22 mouse cellular contexts compared by ENCODE assay signal in the genomic region with DNA sequence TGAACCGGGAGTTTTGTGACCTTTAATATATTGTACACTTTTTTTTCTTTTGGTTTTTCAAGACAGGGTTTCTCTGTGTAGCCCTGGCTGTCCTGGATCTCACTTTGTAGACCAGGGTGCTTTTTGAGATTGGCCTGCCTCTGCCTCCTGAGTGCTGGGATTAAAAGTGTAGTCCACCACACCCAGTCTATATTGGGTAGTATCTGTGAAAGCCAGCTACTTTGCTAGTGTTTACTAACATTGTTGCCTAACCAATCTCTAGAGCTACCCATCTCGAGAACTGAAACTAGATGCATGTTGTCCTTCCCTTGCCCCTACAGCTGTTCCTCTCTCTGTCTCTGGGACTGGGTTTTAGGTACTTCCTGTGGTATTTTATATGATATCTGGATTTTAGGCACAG. TPM values are rescaled to one million over a fixed set of nuclear protein-coding genes. Genes with fewer than 3 reads are reported as not detected.
DNase-seq lines count a peak whose midpoint lies in the region; ATAC-seq and TF ChIP-seq lines count a peak whose summit lies in the region.
"Had no signal": no experiment of that assay in that cellular context is flagged by ENCODE, and none has a peak within 500 bp of the region (broad histone marks: within the 10 kb centered on the region; RNA-seq: fewer than 3 reads in every experiment).

No protein-coding gene starts in this region.

- ATAC-seq in liver, embryonic 13.5 days (ENCODE audit: low read depth): peak; percentile 53
- peak; percentile 55 for ATAC-seq in liver, embryonic 16.5 days (ENCODE audit: low read depth)
- ATAC-seq in hindbrain, embryonic 14.5 days (ENCODE audit: low FRiP score): no peak
- ATAC-seq: activated CD4-positive, CD25-positive, alpha-beta regulatory T cell, adult 4 months; forebrain, embryonic 13.5 days; forebrain, embryonic 16.5 days; hindbrain, embryonic 16.5 days; inflammation-experienced regulatory T-cells, adult 6 months; intestine, embryonic 16.5 days had no signal

- H3K27me3 ChIP-seq in erythroblast, embryonic 14.5 days (ENCODE audit: control insufficient read depth): peaks cover 4% of the 10 kb centered on the region; the same call in 1 of the 2 replicates
- H3K27me3 ChIP-seq in liver, embryonic 13.5 days: peaks cover 5% of the 10 kb centered on the region; the same call in 1 of the 2 replicates
- H3K27me3 ChIP-seq in liver, embryonic 16.5 days (ENCODE audit: control insufficient read depth, insufficient read depth, low read depth, low read length): peaks cover 9% of the 10 kb centered on the region
- peaks cover 31% of the 10 kb centered on the region for H3K27me3 ChIP-seq in forebrain, embryonic 10.5 days (ENCODE audit: poor library complexity, severe bottlenecking)
- H3K27me3 ChIP-seq in hindbrain, embryonic 14.5 days (ENCODE audit: control insufficient read depth, insufficient read depth, low read length): peaks cover 23% of the 10 kb centered on the region

- no peaks in the 10 kb centered on the region for H3K9me3 ChIP-seq in erythroblast, embryonic 14.5 days (ENCODE audit: control insufficient read depth, low read length)
- H3K9me3 ChIP-seq in liver, embryonic 13.5 days (replicated peaks): no peaks in the 10 kb centered on the region
- no peaks in the 10 kb centered on the region for H3K9me3 ChIP-seq in liver, embryonic 16.5 days (replicated peaks; ENCODE audit: control insufficient read depth, low read length)
- H3K9me3 ChIP-seq in forebrain, embryonic 10.5 days: no peaks in the 10 kb centered on the region
- H3K9me3 ChIP-seq in hindbrain, embryonic 14.5 days (ENCODE audit: control insufficient read depth, low read length): no peaks in the 10 kb centered on the region
- H3K9me3 ChIP-seq: embryonic facial prominence, embryonic 13.5 days; forebrain, embryonic 13.5 days; hindbrain, embryonic 12.5 days had no signal

- H3K4me2 ChIP-seq in liver, embryonic 13.5 days: peak overlapping the region; percentile 62
- peak overlapping the region; percentile 64; the same call in 1 of the 2 replicates for H3K4me2 ChIP-seq in liver, embryonic 16.5 days (ENCODE audit: low read depth, low read length)
- H3K4me2 ChIP-seq in hindbrain, embryonic 14.5 days (replicated peaks): no peak overlapping the region
- H3K4me2 ChIP-seq: embryonic facial prominence, embryonic 13.5 days; forebrain, embryonic 13.5 days; heart, embryonic 11.5 days; hindbrain, embryonic 12.5 days had no signal

- WGBS in liver, embryonic 13.5 days (ENCODE audit: insufficient replicate concordance): 64% methylated on average over 2 of the region's 2 CpGs
- WGBS in liver, embryonic 16.5 days (ENCODE audit: insufficient replicate concordance): 60% methylated on average over 2 of the region's 2 CpGs
- WGBS in forebrain, embryonic 10.5 days: 81% methylated on average over 2 of the region's 2 CpGs
- WGBS in hindbrain, embryonic 14.5 days: 88% methylated on average over 2 of the region's 2 CpGs

- peak overlapping the region; percentile 95 for H3K4me3 ChIP-seq in erythroblast, embryonic 14.5 days (replicated peaks)
- peak overlapping the region; percentile 41 for H3K4me3 ChIP-seq in liver, embryonic 13.5 days (replicated peaks)
- H3K4me3 ChIP-seq in liver, embryonic 16.5 days (ENCODE audit: low read depth, low read length): 0 out of 2 replicates have a peak overlapping the region, but pooled peaks have one; percentile 1
- H3K4me3 ChIP-seq in layer of hippocampus, adult 2 months: no peak overlapping the region
- H3K4me3 ChIP-seq in forebrain, embryonic 10.5 days: no peak overlapping the region
- H3K4me3 ChIP-seq in hindbrain, embryonic 14.5 days (replicated peaks; ENCODE audit: low read length): no peak overlapping the region
- H3K4me3 ChIP-seq: embryonic facial prominence, embryonic 13.5 days; forebrain, embryonic 13.5 days; hindbrain, embryonic 12.5 days had no signal

- H3K27ac ChIP-seq in liver, embryonic 13.5 days: peak overlapping the region; percentile 79
- peak overlapping the region; percentile 78 for H3K27ac ChIP-seq in liver, embryonic 16.5 days (ENCODE audit: low read length)
- H3K27ac ChIP-seq in layer of hippocampus, adult 2 months: no peak overlapping the region
- no peak overlapping the region for H3K27ac ChIP-seq in forebrain, embryonic 10.5 days
- H3K27ac ChIP-seq in hindbrain, embryonic 14.5 days: no peak overlapping the region
- H3K27ac ChIP-seq: embryonic facial prominence, embryonic 13.5 days; forebrain, embryonic 13.5 days; hindbrain, embryonic 12.5 days had no signal

- H3K36me3 ChIP-seq in erythroblast, embryonic 14.5 days (ENCODE audit: control insufficient read depth): peaks cover 66% of the 10 kb centered on the region
- peaks cover 21% of the 10 kb centered on the region for H3K36me3 ChIP-seq in liver, embryonic 13.5 days
- H3K36me3 ChIP-seq in liver, embryonic 16.5 days (ENCODE audit: control insufficient read depth, insufficient read depth): no peaks in the 10 kb centered on the region
- H3K36me3 ChIP-seq in forebrain, embryonic 10.5 days (replicated peaks): no peaks in the 10 kb centered on the region
- H3K36me3 ChIP-seq in hindbrain, embryonic 14.5 days (replicated peaks; ENCODE audit: control insufficient read depth, insufficient read depth): no peaks in the 10 kb centered on the region
- H3K36me3 ChIP-seq: embryonic facial prominence, embryonic 13.5 days; hindbrain, embryonic 12.5 days had no signal

- no peak for TF ChIP-seq CTCF in layer of hippocampus, adult 2 months (conservative IDR thresholded peaks at IDR 0.05)

- peak; percentile 13 for DNase-seq in cerebellum, adult 9-10 months
- no peak for DNase-seq in cerebellum, adult 11-12 months
- no peak for DNase-seq in liver, embryonic 13.5 days
- no peak for DNase-seq in layer of hippocampus, adult 2 months (ENCODE audit: low spot score in 2 of 2)
- DNase-seq in forebrain, embryonic 10.5 days (ENCODE audit: extremely low spot score, low spot score): no peak
- DNase-seq in hindbrain, embryonic 14.5 days (ENCODE audit: low spot score): no peak
- DNase-seq: adrenal gland, postnatal 10 days; cerebellum, adult 18-20 months; cerebellum, postnatal 25 days; gastrocnemius, postnatal 10 days; gastrocnemius, postnatal 36 days had no signal

- H3K9ac ChIP-seq in liver, embryonic 13.5 days: peak overlapping the region; percentile 63; the same call in 1 of the 2 replicates
- H3K9ac ChIP-seq in liver, embryonic 16.5 days (ENCODE audit: low read depth, low read length): no peak overlapping the region
- no peak overlapping the region for H3K9ac ChIP-seq in hindbrain, embryonic 14.5 days
- H3K9ac ChIP-seq: embryonic facial prominence, embryonic 13.5 days; forebrain, embryonic 13.5 days; hindbrain, embryonic 12.5 days had no signal

- H3K4me1 ChIP-seq in erythroblast, embryonic 14.5 days (ENCODE audit: control insufficient read depth): peaks cover 83% of the 10 kb centered on the region
- peaks cover 72% of the 10 kb centered on the region for H3K4me1 ChIP-seq in liver, embryonic 13.5 days (replicated peaks)
- H3K4me1 ChIP-seq in liver, embryonic 16.5 days (ENCODE audit: control insufficient read depth, low read depth, low read length): peaks cover 34% of the 10 kb centered on the region
- H3K4me1 ChIP-seq in forebrain, embryonic 10.5 days: peaks cover 11% of the 10 kb centered on the region
- H3K4me1 ChIP-seq in hindbrain, embryonic 14.5 days (replicated peaks; ENCODE audit: control insufficient read depth, insufficient read depth, low read length): 0 out of 2 replicates have a peak, but pooled peaks cover 3% of the 10 kb centered on the region
- H3K4me1 ChIP-seq: embryonic facial prominence, embryonic 13.5 days; forebrain, embryonic 13.5 days had no signal

RNA-seq across cellular contexts. Expression of a gene that starts 3.5 kb away (rescaled TPM):
- 12.5 and 15.5 TPM in 2 replicates for polyA plus RNA-seq in erythroblast, embryonic 14.5 days (2012)
- 41.3 and 45.5 TPM in 2 replicates for polyA plus RNA-seq in liver, embryonic 13.5 days (2015; fragmentation: Nextera tagmentation; extraction: Ambion mirVana)
- polyA plus RNA-seq in liver, embryonic 16.5 days (2015; fragmentation: Nextera tagmentation; extraction: Ambion mirVana): 58.6 and 58.9 TPM in 2 replicates
- total RNA-seq in layer of hippocampus, adult 2 months (2021): 10 to 100 TPM; 85.8 to 91.6 TPM
- polyA plus RNA-seq in forebrain, embryonic 10.5 days (2016; fragmentation: Nextera tagmentation; extraction: Ambion mirVana): 10.4 and 12.0 TPM in 2 replicates
- polyA plus RNA-seq in hindbrain, embryonic 14.5 days (2014; fragmentation: Nextera tagmentation; extraction: Ambion mirVana): 11.5 TPM in 2 replicates

RNA-seq across cellular contexts. Expression of a gene that starts 30.0 kb away (rescaled TPM):
- polyA plus RNA-seq in erythroblast, embryonic 14.5 days (2012): 0.90 and 1.1 TPM in 2 replicates
- polyA plus RNA-seq in liver, embryonic 13.5 days (2015; fragmentation: Nextera tagmentation; extraction: Ambion mirVana): 8.1 and 9.4 TPM in 2 replicates
- polyA plus RNA-seq in liver, embryonic 16.5 days (2015; fragmentation: Nextera tagmentation; extraction: Ambion mirVana): 7.3 and 7.7 TPM in 2 replicates
- total RNA-seq in layer of hippocampus, adult 2 months (2021): 10 to 100 TPM; 32.7 to 37.0 TPM
- 14.7 and 15.7 TPM in 2 replicates for polyA plus RNA-seq in forebrain, embryonic 10.5 days (2016; fragmentation: Nextera tagmentation; extraction: Ambion mirVana)
- polyA plus RNA-seq in hindbrain, embryonic 14.5 days (2014; fragmentation: Nextera tagmentation; extraction: Ambion mirVana): 14.2 and 14.4 TPM in 2 replicates

Comparison
In these comparisons a context has a peak if more than half of its experiments do, and no peak if none do; other contexts are left out.
1. H3K4me3 ChIP-seq: peak in erythroblast, embryonic 14.5 days (single experiment), liver, embryonic 13.5 days (single experiment) and liver, embryonic 16.5 days (single experiment); none in layer of hippocampus, adult 2 months (single experiment), forebrain, embryonic 10.5 days (single experiment) and hindbrain, embryonic 14.5 days (single experiment).
2. H3K27ac ChIP-seq: peak in liver, embryonic 13.5 days (single experiment) and liver, embryonic 16.5 days (single experiment); none in layer of hippocampus, adult 2 months (single experiment), forebrain, embryonic 10.5 days (single experiment) and hindbrain, embryonic 14.5 days (single experiment).